8 mouse cellular contexts compared by ENCODE assay signal in genomic region chr19:58455496-58456061, GRCm38 (mm10). TPM values are rescaled to one million over a fixed set of nuclear protein-coding genes. Genes with fewer than 3 reads are reported as not detected.
DNase-seq lines count a peak whose midpoint lies in the region; ATAC-seq and TF ChIP-seq lines count a peak whose summit lies in the region.

Gene Gfra1 (minus strand): TSS chr19:58455909.

- peaks cover 19% of the 10 kb centered on the region for H3K4me1 ChIP-seq in forebrain, embryonic 11.5 days (replicated peaks; ENCODE audit: control insufficient read depth, insufficient read depth, low read length)
- peaks cover 54% of the 10 kb centered on the region for H3K4me1 ChIP-seq in heart, embryonic 13.5 days

- H3ac ChIP-seq in myocyte (ENCODE audit: control insufficient read depth, insufficient read length): peak within 1 kb of the TSS; percentile 4

- peaks cover 46% of the 10 kb centered on the region for H3K27me3 ChIP-seq in forebrain, embryonic 11.5 days (ENCODE audit: control insufficient read depth, insufficient read depth, low read length)
- H3K27me3 ChIP-seq in heart, embryonic 13.5 days (replicated peaks): peaks cover 79% of the 10 kb centered on the region
- H3K27me3 ChIP-seq in myocyte (ENCODE audit: control insufficient read depth, insufficient read depth, insufficient read length): no peaks in the 10 kb centered on the region

- no peaks in the 10 kb centered on the region for H3K36me3 ChIP-seq in forebrain, embryonic 11.5 days (ENCODE audit: control insufficient read depth, insufficient read depth, low read length)
- no peaks in the 10 kb centered on the region for H3K36me3 ChIP-seq in heart, embryonic 13.5 days
- no peaks in the 10 kb centered on the region for H3K36me3 ChIP-seq in myocyte (ENCODE audit: control insufficient read depth, insufficient read depth)

- TF ChIP-seq POLR2A in myocyte (IDR thresholded peaks at IDR 0.05; ENCODE audit: insufficient read length, low read depth): no peak

- peak within 1 kb of the TSS; percentile 99 for H3K4me2 ChIP-seq in forebrain, embryonic 11.5 days (ENCODE audit: low read depth, low read length, severe bottlenecking)
- peak within 1 kb of the TSS; percentile 99 for H3K4me2 ChIP-seq in heart, embryonic 13.5 days
- peak within 1 kb of the TSS; percentile 100 for H3K4me2 ChIP-seq in myocyte (ENCODE audit: low read depth)

- H3K9ac ChIP-seq in forebrain, embryonic 11.5 days (ENCODE audit: low read length): peak within 1 kb of the TSS; percentile 56
- H3K9ac ChIP-seq in heart, embryonic 13.5 days: peak within 1 kb of the TSS; percentile 73

- H3K4me3 ChIP-seq in forebrain, embryonic 11.5 days (ENCODE audit: low read depth, low read length): peak within 1 kb of the TSS; percentile 46
- H3K4me3 ChIP-seq in heart, embryonic 13.5 days: peak within 1 kb of the TSS; percentile 65
- peak within 1 kb of the TSS; percentile 45 for H3K4me3 ChIP-seq in myocyte

- H3K27ac ChIP-seq in forebrain, embryonic 11.5 days (ENCODE audit: low read depth, low read length): peak within 1 kb of the TSS; percentile 18; the same call in 1 of the 2 replicates
- 0 out of 2 replicates have a peak within 1 kb of the TSS, but pooled peaks have one; percentile 9 for H3K27ac ChIP-seq in heart, embryonic 13.5 days (replicated peaks)

- peak; percentile 45; the same call in 1 of the 2 replicates for ATAC-seq in forebrain, embryonic 11.5 days (replicated peaks; ENCODE audit: low FRiP score)
- no peak for ATAC-seq in heart, embryonic 13.5 days (ENCODE audit: extremely low read depth, insufficient number of reproducible peaks, low FRiP score, low TSS enrichment)

- under 1% methylated on average over 31 of the region's 31 CpGs for WGBS in forebrain, embryonic 11.5 days
- WGBS in heart, embryonic 13.5 days: 2% methylated on average over 31 of the region's 31 CpGs

- H3K79me2 ChIP-seq in myocyte (ENCODE audit: control insufficient read depth, insufficient read depth): no peaks in the 10 kb centered on the region

- DNase-seq in B cell, adult 2 months: peak; percentile 48 to 56
- DNase-seq in adipocyte (ENCODE audit: low spot score) (peak; percentile 58), liver (peak; percentile 33)
- DNase-seq in forebrain, embryonic 11.5 days (ENCODE audit: low spot score): peak; percentile 86
- DNase-seq in kidney, postnatal 10 days: peak; percentile 60
- DNase-seq in thymus, postnatal 25 days: peak; percentile 50

- no peaks in the 10 kb centered on the region for H3K9me3 ChIP-seq in forebrain, embryonic 11.5 days (ENCODE audit: control insufficient read depth, low read length)
- H3K9me3 ChIP-seq in heart, embryonic 13.5 days: no peaks in the 10 kb centered on the region

TF ChIP-seq in myocyte, 11 proteins besides CTCF, POLR2A, EP300 and RAD21:
- TF ChIP-seq MYOG (IDR thresholded peaks at IDR 0.05; ENCODE audit: control insufficient read depth in 1 of 3, insufficient read depth in 1 of 3, insufficient read length in 2 of 3, low read depth in 2 of 3) (no peak), MAX (IDR thresholded peaks at IDR 0.05; ENCODE audit: low read depth) (no peak), MYOD1 (IDR thresholded peaks at IDR 0.05; ENCODE audit: control insufficient read depth in 1 of 3, insufficient read length in 2 of 3, low read depth in 2 of 3) (peak in 1 of 3 experiments; percentile 20)

RNA-seq across cellular contexts. Expression of gene Gfra1, which starts in this region (rescaled TPM):
- polyA plus RNA-seq in forebrain, embryonic 11.5 days (2014; fragmentation: Nextera tagmentation; extraction: Ambion mirVana): 9.6 and 10.0 TPM in 2 replicates
- polyA plus RNA-seq in heart, embryonic 13.5 days (2015; fragmentation: Nextera tagmentation; extraction: Ambion mirVana): 6.1 and 6.6 TPM in 2 replicates
- 4.6 TPM for polyA plus RNA-seq in myocyte (2012; fragmentation: generic; extraction: Trizol)

Comparison
In these comparisons a context has a peak if more than half of its experiments do, and no peak if none do; other contexts are left out.
1. DNase-seq: peak in every context shown above with its lines; median percentile 86 in forebrain, embryonic 11.5 days; 60 in kidney, postnatal 10 days; 58 in adipocyte; 52 in B cell, adult 2 months; 50 in thymus, postnatal 25 days; 33 in liver.